Mouse (Mus musculus) spleen, postnatal 10 days (tissue): ENCODE results near the gene Nudt13.

Experiments used
- DNase-seq, 2 experiments: peaks; one replicate each; pipeline ENCODE4 v3.0.0; 2021 to 2022; ENCODE audit warnings: low spot score in 2 of 2

The Nudt13 gene

DNA sequence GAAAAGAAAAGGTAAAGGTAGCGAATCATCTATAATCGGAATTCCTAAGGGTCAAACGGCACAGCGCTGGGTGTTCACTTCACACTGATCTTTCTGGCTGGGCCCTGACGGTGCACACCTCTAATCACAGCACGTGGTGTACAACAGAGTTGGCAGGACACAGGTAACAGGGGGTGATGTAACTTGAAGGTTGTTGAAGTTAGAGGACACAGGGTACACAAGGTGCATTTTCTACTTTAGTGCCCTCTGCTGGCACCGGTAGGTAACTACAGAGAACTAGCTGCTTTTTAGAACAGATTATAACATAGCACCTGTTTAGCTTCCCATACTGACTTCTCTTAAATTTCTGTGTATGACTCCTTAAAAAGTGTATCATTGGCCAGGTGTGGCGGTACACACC is 45.7 kb downstream of the Nudt13 start:
- DNase-seq = peak; percentile 34 to 66

DNA sequence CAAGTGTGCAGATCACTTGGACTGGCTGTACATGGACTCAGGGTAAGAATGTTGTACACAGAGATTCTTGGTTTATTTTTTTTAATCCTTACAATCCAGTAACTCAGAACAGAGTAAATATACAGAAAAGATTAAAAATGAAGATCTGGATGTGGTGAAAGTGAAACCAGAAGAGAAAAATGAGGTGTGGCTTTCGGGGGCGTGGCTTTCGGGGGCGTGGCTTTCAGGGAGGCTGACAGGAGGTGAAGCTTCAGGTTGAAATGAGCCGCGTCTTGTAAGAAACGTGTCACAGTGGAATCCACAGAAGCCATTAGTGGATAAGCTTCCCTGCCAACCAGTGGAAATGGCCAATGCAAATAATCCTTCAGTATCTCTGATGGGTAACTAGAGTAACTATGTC is 46.4 kb downstream of the Nudt13 start:
- peak; percentile 19 to 76 for DNase-seq

DNA sequence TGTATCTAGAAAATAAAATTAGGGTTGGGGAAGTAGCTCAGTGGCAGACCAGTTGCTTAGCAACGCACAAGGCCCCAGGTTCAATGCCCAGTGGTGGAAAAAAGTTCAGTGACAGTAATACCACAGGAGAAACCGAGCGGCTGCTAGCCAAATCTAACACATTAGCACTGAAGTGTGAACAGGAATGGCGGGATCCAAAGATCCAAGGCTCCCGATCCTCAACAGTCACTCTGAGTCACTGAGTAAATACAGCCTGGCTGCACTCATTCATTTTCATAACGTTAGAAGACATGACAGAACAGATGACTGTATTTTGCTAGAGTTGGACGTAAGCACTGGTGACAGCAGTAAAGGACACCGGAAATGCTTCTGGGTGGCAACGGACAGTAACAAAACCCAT is 51.4 kb downstream of the Nudt13 start:
- no peak for DNase-seq

DNA sequence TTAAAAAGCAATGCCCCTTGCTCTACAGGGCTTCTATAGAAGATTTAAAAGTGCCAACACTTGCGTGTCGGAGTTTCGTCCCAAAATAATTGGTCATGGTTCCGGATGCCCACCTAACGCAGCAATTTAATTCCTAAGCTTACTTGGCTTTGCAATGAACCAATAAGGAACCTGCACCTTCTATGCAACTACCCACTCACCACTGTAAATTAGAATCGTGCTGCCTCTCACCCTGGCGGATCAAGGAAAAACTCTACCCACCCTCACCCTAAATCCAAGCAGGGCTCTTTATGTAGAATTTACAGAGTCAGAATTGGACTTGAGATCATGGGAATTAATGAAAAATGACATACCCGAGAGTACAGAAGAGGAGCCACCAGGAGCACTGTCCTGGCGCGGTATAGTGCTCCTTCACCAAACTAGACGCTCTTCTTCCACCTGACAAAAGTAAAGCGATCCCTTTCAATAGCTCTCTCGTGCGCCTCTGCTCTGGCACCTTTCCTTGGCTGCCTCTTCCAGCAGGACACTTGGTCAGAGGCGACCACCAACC is 53.0 kb downstream of the Nudt13 start:
- no peak for DNase-seq

DNA sequence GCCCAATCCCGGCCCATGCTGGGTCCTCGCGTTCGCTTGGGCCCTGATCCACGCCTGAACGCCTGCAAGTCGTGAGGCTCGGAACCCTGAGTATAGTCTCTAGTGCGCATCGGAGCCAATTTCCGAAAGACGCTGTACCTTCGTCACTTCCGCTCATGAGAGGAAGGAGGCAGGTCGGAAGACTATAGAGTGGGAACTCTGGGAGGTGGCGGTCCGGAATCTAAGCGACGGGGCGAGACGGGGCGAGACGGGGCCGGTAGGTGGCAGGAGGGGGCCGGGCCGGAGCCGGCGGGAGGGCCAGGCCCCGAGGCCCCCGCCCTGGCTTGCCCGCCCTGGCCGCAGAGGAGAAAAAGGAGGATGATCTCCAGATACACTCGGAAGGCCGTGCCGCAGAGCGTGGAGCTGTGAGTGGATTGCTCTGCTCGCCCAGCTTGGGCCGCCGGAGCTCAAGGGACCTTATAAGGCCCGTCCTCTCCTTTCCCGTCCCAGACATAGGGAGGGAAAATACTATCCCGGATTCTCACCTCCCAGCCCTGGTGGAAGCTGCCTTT is 53.6 kb downstream of the Nudt13 start, which contains the start of the genes Ecd and Fam149b:
Gene Ecd (minus strand): TSS at position 131 of the 551 bp plus-strand sequence.
Gene Fam149b (plus strand): TSS at position 172 of the 551 bp plus-strand sequence.
- DNase-seq = peak; percentile 91 to 92

DNA sequence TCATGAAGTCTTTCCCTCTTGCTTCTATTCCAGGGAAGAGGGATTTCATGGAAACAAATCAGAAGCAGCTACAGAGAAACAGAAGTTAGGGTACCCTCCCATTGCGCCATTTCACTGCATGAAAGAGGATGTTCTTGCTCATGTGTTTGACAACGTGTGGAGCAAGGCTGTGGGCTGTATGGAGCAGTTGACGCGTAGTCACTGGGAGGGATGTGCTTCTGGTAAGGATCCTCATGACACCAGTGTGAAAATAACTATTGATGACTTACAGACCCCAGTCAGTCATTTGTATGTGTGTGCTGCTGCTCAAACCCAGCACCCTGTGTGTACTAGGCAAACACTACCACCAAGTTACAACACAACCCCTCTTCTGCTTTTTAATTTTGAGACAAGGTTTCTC is 68.7 kb downstream of the Nudt13 start:
- no peak for DNase-seq
